Mouse (Mus musculus) lung, adult 2 months (tissue): ENCODE data around the gene Sorbs2.

ENCODE experiments used
- CTCF ChIP-seq: fragments of 200-500 bp; IDR thresholded peaks from 2 replicates; pipeline ENCODE4 v1.5.1; 2011; ENCODE audit warnings: mild to moderate bottlenecking, low read length, control low read depth; ENCODE audit not compliant: insufficient read depth
- POLR2A ChIP-seq: fragments of 200-500 bp; IDR thresholded peaks from 2 replicates; pipeline ENCODE4 v1.6.1; 2011; ENCODE audit warnings: low read depth, mild to moderate bottlenecking, control low read depth, low read length, borderline replicate concordance; ENCODE audit errors: extremely low read depth

GRCm38 (mm10) chr8:45608413-45608812, 100.8 kb downstream of the Sorbs2 start:
- TF ChIP-seq CTCF, result no peak
- TF ChIP-seq POLR2A, result no peak
